Mouse (Mus musculus) spleen, adult 12 weeks (tissue): ENCODE measurements around the gene Mboat1.
A peak's percentile ranks its signal among the peaks of the same experiment; 100 is the strongest.

ENCODE experiments used
- DNase-seq: peaks from one replicate; pipeline ENCODE4 v3.0.0; 2022; ENCODE audit warnings: low spot score

The Mboat1 gene

GRCm38 (mm10) chr13:30136243-30136922 lies at the start of gene Mboat1:
Gene Mboat1 (plus strand): TSS chr13:30136489.
- peak; percentile 22 for DNase-seq

GRCm38 (mm10) chr13:30093086-30093485 lies 43.2 kb upstream of the Mboat1 start:
- no peak for DNase-seq

GRCm38 (mm10) chr13:30095851-30096250 lies 40.4 kb upstream of the Mboat1 start:
- no peak for DNase-seq

GRCm38 (mm10) chr13:30096536-30096935 lies 39.8 kb upstream of the Mboat1 start:
- DNase-seq, result no peak

- DNase-seq, result no peak
Measured at GRCm38 (mm10) chr13:30109001-30109600, 27.2 kb upstream of the Mboat1 start.

- DNase-seq, result no peak
Measured at GRCm38 (mm10) chr13:30115792-30116191, 20.5 kb upstream of the Mboat1 start.

GRCm38 (mm10) chr13:30136923-30137629 lies 787 bp downstream of the Mboat1 start:
- DNase-seq, result no peak

GRCm38 (mm10) chr13:30137951-30138350 lies 1.7 kb downstream of the Mboat1 start:
- no peak for DNase-seq

GRCm38 (mm10) chr13:30140149-30140548 lies 3.9 kb downstream of the Mboat1 start:
- DNase-seq, result no peak

GRCm38 (mm10) chr13:30140646-30141045 lies 4.4 kb downstream of the Mboat1 start:
- DNase-seq, result no peak

- DNase-seq, result no peak
Measured at GRCm38 (mm10) chr13:30141996-30142395, 5.7 kb downstream of the Mboat1 start.

GRCm38 (mm10) chr13:30146468-30146867 lies 10.2 kb downstream of the Mboat1 start:
- no peak for DNase-seq

- DNase-seq, result no peak
Measured at GRCm38 (mm10) chr13:30154264-30154663, 18.0 kb downstream of the Mboat1 start.

- DNase-seq, result no peak
Measured at GRCm38 (mm10) chr13:30159626-30160025, 23.3 kb downstream of the Mboat1 start.

GRCm38 (mm10) chr13:30163521-30163920 lies 27.2 kb downstream of the Mboat1 start:
- no peak for DNase-seq

GRCm38 (mm10) chr13:30166138-30167090 lies 30.1 kb downstream of the Mboat1 start:
- DNase-seq, result no peak

GRCm38 (mm10) chr13:30167499-30167898 lies 31.2 kb downstream of the Mboat1 start:
- no peak for DNase-seq

GRCm38 (mm10) chr13:30168803-30169202 lies 32.5 kb downstream of the Mboat1 start:
- DNase-seq, result no peak

- DNase-seq, result no peak
Measured at GRCm38 (mm10) chr13:30170061-30170460, 33.8 kb downstream of the Mboat1 start.

GRCm38 (mm10) chr13:30174586-30174985 lies 38.3 kb downstream of the Mboat1 start:
- no peak for DNase-seq

GRCm38 (mm10) chr13:30177356-30177755 lies 41.1 kb downstream of the Mboat1 start:
- no peak for DNase-seq

GRCm38 (mm10) chr13:30185549-30185948 lies 49.3 kb downstream of the Mboat1 start:
- no peak for DNase-seq
